Mouse (Mus musculus): Measurements from ENCODE around the gene Pax9.

The Pax9 gene

DNA sequence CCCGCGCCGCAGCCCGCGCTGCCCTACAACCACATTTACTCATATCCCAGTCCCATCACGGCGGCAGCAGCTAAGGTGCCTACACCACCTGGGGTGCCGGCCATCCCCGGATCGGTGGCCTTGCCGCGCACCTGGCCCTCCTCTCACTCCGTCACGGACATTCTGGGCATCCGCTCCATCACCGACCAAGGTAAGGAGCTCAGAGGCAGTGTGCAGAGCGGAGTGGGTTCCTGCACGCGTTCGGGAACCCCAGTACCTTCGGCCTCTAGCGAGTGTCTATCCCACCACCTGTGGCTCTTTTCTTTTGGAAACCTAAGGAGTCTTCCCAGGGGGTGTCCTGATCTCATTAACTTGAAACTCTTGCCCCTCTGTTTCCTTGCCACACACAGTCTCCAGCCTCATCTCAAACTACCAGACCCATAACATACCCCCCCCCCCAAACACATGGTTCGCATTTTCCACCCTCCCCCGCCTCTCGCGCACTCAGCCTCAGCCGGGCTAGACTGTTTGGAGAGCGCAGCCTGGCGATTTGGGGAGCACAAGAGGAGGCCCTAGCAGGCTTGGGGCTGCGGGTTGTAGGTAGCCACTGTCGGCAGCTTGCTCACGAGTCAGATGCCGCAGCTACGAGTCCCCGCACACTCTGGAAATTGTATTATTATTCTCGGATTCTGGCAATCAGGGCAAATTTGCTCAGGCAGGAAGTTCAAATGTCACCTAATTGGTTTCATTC, 5.6 kb downstream of the Pax9 start:
- DNase-seq (ENCODE audit: low read depth): peak; percentile 32

DNA sequence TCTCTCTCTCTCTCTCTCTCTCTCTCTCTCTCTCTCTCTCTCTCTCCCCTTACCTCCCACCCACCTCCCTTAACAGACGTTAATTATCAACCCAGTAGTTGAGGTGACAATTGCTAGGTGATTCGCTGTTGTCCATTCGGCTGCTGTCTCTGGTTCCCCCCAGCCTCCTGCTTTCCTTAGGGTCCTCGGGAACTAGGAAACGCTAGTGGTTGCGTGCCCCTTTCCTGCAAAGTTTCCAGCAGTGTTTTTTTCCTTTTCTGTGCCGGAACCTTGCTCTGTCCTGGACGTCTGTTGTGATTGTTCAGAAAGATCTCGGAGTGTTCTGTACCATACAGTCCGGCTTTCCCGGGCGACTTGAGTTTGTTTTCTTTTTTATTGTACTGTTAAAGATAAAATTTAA, 6.2 kb downstream of the Pax9 start:
- DNase-seq (ENCODE audit: low read depth): no peak

- no peak for DNase-seq (ENCODE audit: low read depth)
These were observed 6.8 kb downstream of the Pax9 start for GRCm38 (mm10) chr12:56698191-56698980.

DNA sequence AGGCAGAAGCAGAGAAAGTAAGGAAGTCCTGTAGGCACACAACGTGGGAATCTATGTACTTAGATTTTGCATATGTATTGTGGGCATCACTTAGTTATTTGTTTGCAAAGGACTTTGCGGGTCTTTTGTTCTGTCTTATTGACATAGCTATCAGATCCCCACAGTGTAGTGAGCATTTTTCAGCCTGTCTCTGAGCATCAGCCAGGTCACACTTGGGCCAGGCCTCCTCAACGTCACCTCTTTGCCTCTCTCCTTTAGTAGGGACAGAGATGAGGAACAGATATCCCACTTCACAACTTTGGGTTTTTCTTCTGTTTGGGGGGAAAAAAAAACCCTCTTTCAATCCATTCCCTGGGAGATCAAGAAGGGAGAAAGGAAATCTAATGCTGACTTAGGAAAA, 7.8 kb downstream of the Pax9 start:
- no peak for DNase-seq (ENCODE audit: low read depth)

DNA sequence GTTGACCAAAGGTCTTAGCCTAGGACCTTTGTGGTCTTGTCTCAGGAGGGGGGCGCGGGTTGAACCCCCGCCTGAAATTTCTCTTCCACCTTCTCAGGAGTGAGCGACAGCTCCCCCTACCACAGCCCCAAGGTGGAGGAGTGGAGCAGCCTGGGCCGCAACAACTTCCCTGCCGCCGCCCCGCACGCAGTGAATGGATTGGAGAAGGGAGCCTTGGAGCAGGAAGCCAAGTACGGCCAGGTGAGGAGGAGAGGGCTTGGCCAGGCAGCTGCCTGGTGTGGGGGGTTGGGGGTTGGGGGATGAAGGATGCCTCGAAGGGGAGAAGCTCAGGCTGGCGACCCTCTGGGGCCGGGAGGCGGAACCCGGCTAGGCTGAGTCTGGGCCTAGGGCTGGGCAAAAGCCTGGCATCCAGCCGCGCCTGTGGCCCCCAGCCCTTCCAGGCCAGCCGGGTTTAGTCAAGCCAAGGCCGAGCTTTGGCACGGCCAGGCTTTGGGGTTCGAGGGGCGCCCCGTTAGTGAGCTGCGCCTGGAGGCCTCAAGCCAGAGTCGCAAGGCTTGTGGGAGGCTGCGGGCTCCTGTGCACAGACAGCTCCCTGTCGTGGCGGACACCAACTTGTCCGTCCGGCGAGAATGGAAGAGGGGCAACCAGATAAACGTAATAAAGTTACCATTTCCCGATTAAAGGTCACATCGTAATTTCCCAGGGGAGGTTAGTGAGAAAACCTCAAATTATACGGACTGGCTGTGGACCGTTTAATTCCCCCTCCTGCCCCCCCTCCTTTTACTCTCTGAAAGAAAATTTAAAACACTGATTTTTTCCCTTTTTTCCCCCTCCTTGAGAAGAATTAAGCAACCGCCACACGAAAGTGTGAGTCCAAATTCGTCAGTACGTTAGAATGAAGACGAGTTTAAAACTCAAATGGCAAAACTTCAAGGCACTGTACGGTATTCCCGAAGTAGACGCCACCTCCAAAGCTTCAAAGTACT, 8.6 kb downstream of the Pax9 start:
- DNase-seq (ENCODE audit: low read depth): no peak

- DNase-seq (ENCODE audit: low read depth): no peak
These were observed 9.4 kb downstream of the Pax9 start for GRCm38 (mm10) chr12:56701004-56701403.

DNA sequence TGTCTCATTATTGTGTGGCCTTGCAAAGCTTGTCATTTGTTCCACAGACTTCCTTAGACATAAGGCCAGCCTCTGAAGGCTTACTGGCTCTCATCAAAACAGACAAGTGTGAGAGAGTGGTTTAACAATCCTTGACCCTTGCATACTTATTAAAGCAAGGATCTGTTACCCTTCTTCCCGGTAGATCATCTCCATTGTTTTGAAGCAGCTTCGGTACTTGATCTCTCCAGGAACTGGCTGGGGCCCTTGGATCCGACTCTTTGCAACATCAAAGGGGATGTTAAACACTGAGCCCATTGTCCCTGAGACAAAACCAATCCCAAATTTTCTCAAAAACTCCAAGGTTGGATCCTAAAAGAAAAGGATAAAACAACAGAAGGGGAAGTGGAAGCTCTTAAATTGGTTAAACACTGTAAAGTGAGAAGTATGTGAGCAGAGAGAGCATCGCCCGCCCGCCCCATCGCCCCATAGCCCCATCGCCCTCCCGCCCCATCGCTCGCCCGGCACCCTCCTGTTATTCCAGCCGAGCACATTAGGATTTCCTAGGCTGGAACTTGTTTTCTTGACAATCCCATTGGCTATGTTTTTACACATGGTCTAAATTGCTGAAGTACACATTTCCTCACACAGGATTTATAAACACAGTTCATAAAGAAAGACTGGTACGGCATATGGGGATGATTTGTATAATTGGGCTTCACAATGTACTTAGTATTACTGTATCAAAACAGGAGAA, 26.6 kb downstream of the Pax9 start:
- no peak for DNase-seq (ENCODE audit: low read depth)

GRCm38 (mm10) chr12:56718707-56719051, 27.1 kb downstream of the Pax9 start:
- DNase-seq (ENCODE audit: low read depth): no peak

DNA sequence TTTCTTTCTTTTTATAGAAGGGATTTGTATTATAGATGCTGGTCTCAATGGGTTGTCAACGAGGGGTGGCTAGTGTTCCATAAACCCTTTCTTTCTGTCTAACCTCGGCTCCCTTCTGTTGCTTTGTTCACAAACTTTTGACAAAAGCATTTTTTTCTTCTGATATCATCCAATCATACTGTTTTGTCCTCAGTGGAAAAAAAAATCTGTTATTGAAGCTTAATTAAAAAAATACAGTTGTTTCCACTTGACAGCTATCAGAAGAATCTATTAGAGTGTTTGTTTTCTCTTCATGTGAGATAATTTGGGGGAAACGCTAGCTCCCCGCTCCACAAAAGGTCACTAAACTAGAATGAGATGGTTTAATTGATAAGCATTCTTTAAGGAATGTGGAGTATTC, 36.1 kb downstream of the Pax9 start:
- no peak for DNase-seq (ENCODE audit: low read depth)

DNA sequence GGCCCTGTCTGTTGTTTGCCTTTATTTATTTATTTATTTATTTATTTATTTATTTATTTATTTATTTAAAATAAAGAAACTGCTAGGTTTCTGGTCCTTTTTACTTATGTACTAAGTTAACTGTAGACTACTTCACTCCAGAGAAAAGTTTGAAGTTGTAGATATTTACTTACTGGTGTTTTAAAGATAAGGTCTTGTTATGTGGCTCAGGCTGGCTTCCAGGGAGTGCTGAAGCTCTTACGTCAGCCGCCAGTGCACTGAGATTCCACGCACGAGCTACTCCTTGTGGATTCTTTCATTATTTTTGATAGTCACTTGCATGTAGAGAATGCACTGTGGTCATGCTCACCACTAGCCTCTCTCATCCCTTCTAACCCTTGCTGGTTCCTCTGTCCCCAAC, 45.5 kb downstream of the Pax9 start:
- no peak for DNase-seq (ENCODE audit: low read depth)
